Mouse (Mus musculus): ENCODE measurements around the gene Enpp1. TPM values are rescaled to one million over a fixed set of nuclear protein-coding genes. Genes with fewer than 3 reads are reported as not detected.
"Not testable (repeated sequence)": the region's sequence is repeated elsewhere in the genome, so short reads cannot be mapped to it uniquely, and the experiment has no call there.

Enpp1 gene
- polyA plus RNA-seq, 1 experiment from 2014 or later, result 6.0 TPM

DNA sequence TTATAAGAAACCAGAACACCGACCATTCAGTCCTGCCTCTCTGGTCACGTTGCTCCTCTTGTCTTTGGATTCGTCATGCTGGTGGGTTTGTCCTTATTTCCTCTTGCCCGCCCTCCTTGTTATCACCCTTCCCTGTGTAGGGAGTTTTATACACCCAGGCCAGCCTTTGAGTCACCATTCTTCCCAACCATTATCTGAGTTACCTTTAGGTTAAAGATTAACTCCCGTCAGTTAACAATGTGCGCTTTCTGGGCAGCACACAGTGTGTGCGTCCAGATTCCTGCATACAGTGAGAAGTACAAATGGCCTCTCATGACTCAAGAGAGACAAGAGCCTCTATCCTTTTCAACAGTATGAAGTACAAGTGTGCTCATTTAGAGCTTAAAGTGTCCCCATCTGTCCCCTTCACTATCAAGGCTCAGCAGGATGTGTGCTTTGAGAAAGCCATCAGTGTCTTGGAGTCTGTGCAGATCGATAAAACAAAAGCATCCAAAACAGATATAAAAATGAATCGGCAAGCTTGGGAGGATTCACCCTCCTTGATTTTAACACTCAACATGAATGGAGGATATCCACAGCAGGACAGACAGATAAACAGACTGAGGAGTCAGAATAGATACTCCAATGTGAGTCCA lies 82.8 kb downstream of the Enpp1 start:
- 83% methylated on average over 9 of the region's 9 CpGs for WGBS
- H3K4me3 ChIP-seq, result no peak overlapping the region
- H3K9me3 ChIP-seq, result no peaks in the 10 kb centered on the region
- no peak overlapping the region for H3K4me2 ChIP-seq (replicated peaks)
- H3K9ac ChIP-seq, result no peak overlapping the region
- ATAC-seq (ENCODE audit: low FRiP score, low read depth), result no peak
- no peak overlapping the region for H3K27ac ChIP-seq
- peaks cover 7% of the 10 kb centered on the region; the same call in 1 of the 2 replicates for H3K4me1 ChIP-seq
- no peaks in the 10 kb centered on the region for H3K36me3 ChIP-seq
- no peaks in the 10 kb centered on the region for H3K27me3 ChIP-seq

DNA sequence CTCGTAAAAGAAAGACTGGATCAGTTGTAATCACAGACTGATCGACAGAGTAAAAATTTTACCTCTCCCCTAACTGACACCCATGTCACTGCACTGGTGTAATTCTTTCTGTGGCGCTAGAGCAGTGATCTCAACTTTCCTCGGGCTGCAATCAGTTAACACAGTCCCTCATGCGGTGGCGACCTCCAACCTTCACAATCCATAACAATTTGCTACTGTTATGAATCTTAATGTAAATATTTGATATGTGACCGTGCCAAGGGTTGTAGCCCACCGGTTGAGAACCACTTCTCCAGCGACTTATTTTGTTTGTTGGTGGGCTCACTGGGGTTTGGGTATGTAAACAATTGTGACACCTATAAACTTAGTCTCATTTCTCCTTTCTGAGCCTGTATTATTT lies 83.5 kb downstream of the Enpp1 start:
- WGBS, result 78% methylated on average over 9 of the region's 9 CpGs
- H3K27me3 ChIP-seq, result no peaks in the 10 kb centered on the region
- H3K9ac ChIP-seq, result no peak overlapping the region
- H3K4me2 ChIP-seq (replicated peaks), result no peak overlapping the region
- peaks cover 7% of the 10 kb centered on the region; the same call in 1 of the 2 replicates for H3K4me1 ChIP-seq
- H3K36me3 ChIP-seq, result no peaks in the 10 kb centered on the region
- no peak overlapping the region for H3K4me3 ChIP-seq
- H3K27ac ChIP-seq, result no peak overlapping the region
- no peak for ATAC-seq (ENCODE audit: low FRiP score, low read depth)
- H3K9me3 ChIP-seq, result no peaks in the 10 kb centered on the region

DNA sequence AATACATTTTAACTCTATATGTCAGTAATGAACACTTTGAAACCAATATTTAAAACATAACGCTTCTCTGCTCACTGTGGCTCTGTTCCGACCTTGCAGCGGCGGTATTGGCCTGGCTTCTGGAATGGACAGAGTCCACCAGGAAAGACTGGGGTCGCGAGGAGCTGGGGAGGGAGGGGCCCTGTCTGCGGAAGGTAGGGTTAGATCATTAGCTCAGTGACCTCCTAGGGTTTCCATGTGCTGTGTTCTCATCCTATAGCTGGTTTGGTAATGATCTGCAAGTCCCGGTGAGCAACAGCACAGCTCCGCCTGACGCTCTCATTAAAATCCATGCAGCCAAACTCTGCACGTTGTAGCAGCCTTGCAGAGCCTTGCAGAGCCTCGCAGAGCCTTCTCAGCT lies 84.7 kb downstream of the Enpp1 start:
- H3K4me1 ChIP-seq, result peaks cover 7% of the 10 kb centered on the region; the same call in 1 of the 2 replicates
- H3K4me3 ChIP-seq, result no peak overlapping the region
- ATAC-seq (ENCODE audit: low FRiP score, low read depth), result no peak
- H3K27me3 ChIP-seq, result no peaks in the 10 kb centered on the region
- H3K9ac ChIP-seq, result no peak overlapping the region
- H3K36me3 ChIP-seq, result no peaks in the 10 kb centered on the region
- H3K4me2 ChIP-seq (replicated peaks), result peak overlapping the region; percentile 23
- H3K9me3 ChIP-seq, result no peaks in the 10 kb centered on the region
- H3K27ac ChIP-seq, result no peak overlapping the region
- 52% methylated on average over 12 of the region's 12 CpGs for WGBS

DNA sequence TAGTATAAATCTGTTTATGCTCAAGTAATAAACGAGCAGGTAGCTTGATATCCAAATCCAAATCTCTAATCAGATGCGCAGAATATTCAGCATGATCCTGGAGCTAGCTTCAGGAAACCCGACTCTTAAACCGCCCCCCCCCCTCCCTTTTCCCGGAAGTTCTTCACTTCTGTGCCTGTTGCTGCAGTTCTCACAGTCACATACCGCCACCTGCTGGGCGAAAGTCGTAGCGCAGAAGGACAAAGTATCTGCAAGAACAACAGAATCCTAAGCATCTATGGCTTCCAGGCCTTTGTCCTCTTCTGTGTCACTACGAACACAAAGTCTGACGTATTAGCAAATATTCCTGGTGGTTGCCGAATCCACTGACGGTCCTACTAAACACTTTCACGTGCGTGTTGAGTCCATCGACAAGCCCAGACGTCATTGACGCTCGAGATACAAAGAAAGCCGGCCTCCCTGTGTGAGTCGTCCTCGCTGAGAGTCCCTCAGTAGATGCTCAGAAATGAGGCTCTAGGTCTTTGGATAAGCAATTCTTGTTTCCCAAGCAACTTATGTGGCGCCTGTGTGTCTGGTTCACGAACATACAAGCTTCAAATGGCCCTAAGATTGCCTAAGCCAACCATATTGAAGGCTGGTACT lies 86.8 kb downstream of the Enpp1 start:
- H3K4me3 ChIP-seq, result no peak overlapping the region
- no peaks in the 10 kb centered on the region for H3K36me3 ChIP-seq
- WGBS, result 44% methylated on average over 23 of the region's 24 CpGs
- peaks cover 7% of the 10 kb centered on the region; the same call in 1 of the 2 replicates for H3K4me1 ChIP-seq
- no peak overlapping the region for H3K27ac ChIP-seq
- H3K27me3 ChIP-seq, result no peaks in the 10 kb centered on the region
- H3K4me2 ChIP-seq (replicated peaks), result peak overlapping the region; percentile 43
- no peak for ATAC-seq (ENCODE audit: low FRiP score, low read depth)
- no peak overlapping the region for H3K9ac ChIP-seq
- no peaks in the 10 kb centered on the region for H3K9me3 ChIP-seq

DNA sequence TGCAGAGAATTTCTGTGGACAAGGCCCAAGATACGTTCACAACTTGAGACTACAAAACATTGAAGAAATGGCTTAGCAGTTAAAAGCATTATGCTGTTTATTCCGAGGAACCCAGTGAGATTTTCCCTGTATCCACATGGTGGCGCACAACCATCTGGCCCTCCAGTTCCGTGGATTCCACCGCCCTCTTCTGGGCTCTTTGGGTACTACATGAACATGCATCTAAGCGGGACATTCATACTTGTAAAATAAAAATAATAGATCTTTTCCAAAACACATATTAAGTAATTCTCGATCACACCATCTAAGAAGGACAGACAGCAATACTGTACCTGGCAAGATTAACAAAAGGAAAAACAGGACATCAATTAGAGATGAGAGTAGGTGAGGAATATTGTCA lies 89.4 kb downstream of the Enpp1 start:
- no peak for ATAC-seq (ENCODE audit: low FRiP score, low read depth)
- Histone ChIP-seq H3K36me3 (no peaks in the 10 kb centered on the region), H3K27me3 (no peaks in the 10 kb centered on the region), H3K4me2 (replicated peaks) (no peak overlapping the region), H3K9ac (no peak overlapping the region), H3K9me3 (no peaks in the 10 kb centered on the region), H3K27ac (no peak overlapping the region), H3K4me3 (no peak overlapping the region), H3K4me1 (peaks cover 5% of the 10 kb centered on the region; the same call in 1 of the 2 replicates)
- WGBS, result 31% methylated on average over 7 of the region's 7 CpGs

DNA sequence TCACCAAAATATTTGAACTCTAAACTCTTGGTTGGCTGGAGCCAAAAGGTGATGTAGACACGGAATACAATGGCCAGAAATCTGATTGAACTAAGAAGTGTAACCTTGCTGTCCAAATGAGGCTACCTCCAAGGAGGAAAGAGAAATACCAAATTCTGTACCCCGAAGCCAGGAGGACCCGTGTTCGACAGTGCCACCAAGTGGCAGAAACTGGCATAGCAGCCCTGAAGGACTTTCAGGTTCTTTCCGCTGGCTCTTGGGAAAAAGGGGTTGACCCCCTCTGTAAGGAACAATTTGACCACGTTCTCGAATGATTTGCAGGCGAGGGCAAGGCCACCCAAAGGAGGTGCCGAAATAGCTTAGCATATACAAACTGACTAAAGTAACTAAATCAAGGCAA lies 90.4 kb downstream of the Enpp1 start:
- no peaks in the 10 kb centered on the region for H3K9me3 ChIP-seq
- H3K9ac ChIP-seq, result no peak overlapping the region
- H3K4me2 ChIP-seq (replicated peaks), result no peak overlapping the region
- H3K4me3 ChIP-seq, result no peak overlapping the region
- H3K36me3 ChIP-seq, result no peaks in the 10 kb centered on the region
- H3K27ac ChIP-seq, result no peak overlapping the region
- H3K4me1 ChIP-seq, result no peaks in the 10 kb centered on the region
- H3K27me3 ChIP-seq, result no peaks in the 10 kb centered on the region
- 42% methylated on average over 9 of the region's 9 CpGs for WGBS
- ATAC-seq (ENCODE audit: low FRiP score, low read depth), result no peak

DNA sequence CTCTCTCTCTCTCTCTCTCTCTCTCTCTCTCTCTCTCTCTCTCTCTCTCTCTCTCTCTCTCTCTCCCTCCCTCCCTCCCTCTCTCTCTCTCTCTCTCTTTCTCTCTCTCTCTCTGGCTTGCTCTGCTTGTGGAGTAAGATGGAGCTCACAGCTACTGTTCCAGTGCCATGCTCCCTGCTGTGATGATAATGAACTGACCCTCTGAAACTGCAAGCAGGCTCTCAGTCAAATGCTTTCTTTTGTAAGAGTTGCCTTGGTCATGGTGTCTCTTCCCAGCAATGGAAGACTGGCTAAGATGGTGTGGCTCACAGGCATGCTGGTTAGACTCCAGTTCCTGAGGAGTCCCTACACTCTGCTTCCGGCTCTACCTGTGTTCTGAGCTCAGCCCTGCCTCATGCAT lies 95.4 kb downstream of the Enpp1 start:
- H3K36me3 ChIP-seq; H3K27me3 ChIP-seq; H3K9me3 ChIP-seq; H3K4me3 ChIP-seq; H3K9ac ChIP-seq; H3K27ac ChIP-seq; H3K4me1 ChIP-seq; ATAC-seq (ENCODE audit: low FRiP score, low read depth); H3K4me2 ChIP-seq (replicated peaks): not testable (repeated sequence)
- 92% methylated on average over 1 of the region's 1 CpGs for WGBS

DNA sequence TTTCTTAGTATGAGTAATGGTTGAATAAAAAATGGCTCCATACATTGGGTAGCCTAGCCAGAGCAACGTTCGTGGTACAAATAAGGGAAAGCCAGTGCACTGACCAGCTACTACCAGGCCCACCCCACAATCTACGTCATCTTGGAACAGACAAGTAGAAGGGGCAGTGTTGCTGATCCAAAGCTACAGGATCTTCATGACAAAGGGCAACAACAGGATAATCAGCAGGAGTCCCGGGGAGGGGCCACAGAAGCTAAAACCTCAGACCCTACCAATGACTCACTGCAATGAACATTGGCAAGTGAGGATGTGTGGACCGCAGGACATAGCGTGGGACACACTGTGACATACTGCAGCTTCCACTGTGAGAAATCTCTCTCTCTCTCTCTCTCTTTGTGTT lies 96.2 kb downstream of the Enpp1 start:
- Histone ChIP-seq H3K9me3 (no peaks in the 10 kb centered on the region), H3K4me3 (no peak overlapping the region), H3K36me3 (no peaks in the 10 kb centered on the region), H3K9ac (no peak overlapping the region), H3K27ac (no peak overlapping the region), H3K4me2 (replicated peaks) (no peak overlapping the region), H3K4me1 (no peaks in the 10 kb centered on the region), H3K27me3 (no peaks in the 10 kb centered on the region)
- 90% methylated on average over 6 of the region's 6 CpGs for WGBS
- no peak for ATAC-seq (ENCODE audit: low FRiP score, low read depth)

DNA sequence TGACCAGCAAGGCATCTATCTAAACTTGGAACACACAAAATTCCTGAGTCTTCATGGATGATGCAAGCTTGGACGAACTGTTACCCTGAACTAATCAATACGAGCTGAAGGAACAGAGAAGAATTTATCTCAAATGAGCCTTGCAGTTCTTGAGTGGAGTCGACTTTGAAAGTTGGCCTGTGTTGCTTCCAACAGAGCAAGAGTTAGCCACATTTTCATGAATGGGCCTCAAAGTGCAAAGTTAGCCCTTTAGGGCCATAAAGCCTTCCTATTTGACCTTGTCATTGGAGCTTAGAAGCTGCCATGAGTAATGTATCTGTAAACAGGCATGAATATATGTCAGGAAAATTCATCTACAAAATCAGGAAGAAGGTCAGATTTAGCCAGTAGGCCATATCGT lies 97.2 kb downstream of the Enpp1 start:
- ATAC-seq (ENCODE audit: low FRiP score, low read depth), result no peak
- WGBS, result 87% methylated on average over 4 of the region's 4 CpGs
- H3K4me3 ChIP-seq, result no peak overlapping the region

DNA sequence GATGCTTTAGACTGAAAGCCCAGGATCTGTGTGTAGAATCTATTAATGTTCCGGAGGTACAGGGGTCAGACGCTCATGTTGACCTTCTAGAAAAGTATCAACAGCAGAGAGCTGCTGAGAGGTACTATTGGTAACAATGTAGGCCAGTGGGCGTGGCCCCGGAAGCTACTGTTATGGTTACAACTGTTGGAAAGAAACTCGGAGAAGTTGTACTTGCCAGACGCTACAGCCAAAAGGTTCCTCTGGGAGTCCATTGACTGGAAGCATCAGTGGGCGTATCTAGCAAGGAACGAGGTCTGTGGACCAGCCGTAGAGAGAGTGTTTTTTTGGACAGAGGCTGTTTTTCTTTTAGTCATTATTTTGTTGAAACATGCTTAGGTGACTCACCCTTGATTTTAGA lies 102.2 kb downstream of the Enpp1 start:
- ATAC-seq (ENCODE audit: low FRiP score, low read depth), result no peak
- WGBS, result 85% methylated on average over 9 of the region's 9 CpGs
- H3K4me1 ChIP-seq, result no peaks in the 10 kb centered on the region
- no peak overlapping the region for H3K9ac ChIP-seq
- no peaks in the 10 kb centered on the region for H3K36me3 ChIP-seq
- no peak overlapping the region for H3K4me3 ChIP-seq
- no peak overlapping the region for H3K4me2 ChIP-seq (replicated peaks)
- H3K9me3 ChIP-seq, result no peaks in the 10 kb centered on the region
- no peak overlapping the region for H3K27ac ChIP-seq
- no peaks in the 10 kb centered on the region for H3K27me3 ChIP-seq

More for the DNA sequence above, 97.2 kb downstream of the Enpp1 start:
- no peaks in the 10 kb centered on the region for H3K9me3 ChIP-seq
- H3K9ac ChIP-seq, result no peak overlapping the region
- no peaks in the 10 kb centered on the region for H3K27me3 ChIP-seq
- H3K4me1 ChIP-seq, result no peaks in the 10 kb centered on the region
- no peak overlapping the region for H3K4me2 ChIP-seq (replicated peaks)
- no peak overlapping the region for H3K27ac ChIP-seq
- H3K36me3 ChIP-seq, result no peaks in the 10 kb centered on the region

DNA sequence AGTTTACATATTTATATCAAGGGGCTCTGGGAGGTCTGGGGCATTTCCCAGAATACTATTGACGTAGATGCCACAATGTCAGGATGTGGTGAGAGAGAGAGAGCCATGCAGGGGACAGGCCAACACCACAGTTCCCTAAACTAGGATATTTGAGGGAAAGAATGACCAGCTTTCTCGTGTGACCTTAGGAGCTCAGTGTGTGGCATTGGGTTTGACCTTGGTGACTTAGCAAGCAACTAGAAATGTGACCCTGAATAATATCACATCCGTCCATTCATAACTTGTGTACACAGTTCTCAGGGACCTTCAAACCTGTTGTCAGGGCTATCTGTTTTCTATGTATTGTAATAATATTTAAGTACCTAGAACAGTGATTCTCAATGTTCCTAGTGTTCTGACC lies 102.8 kb downstream of the Enpp1 start:
- H3K4me3 ChIP-seq, result no peak overlapping the region
- no peak overlapping the region for H3K9ac ChIP-seq
- no peaks in the 10 kb centered on the region for H3K9me3 ChIP-seq
- no peak overlapping the region for H3K27ac ChIP-seq
- ATAC-seq (ENCODE audit: low FRiP score, low read depth), result no peak
- 90% methylated on average over 3 of the region's 3 CpGs for WGBS
- no peaks in the 10 kb centered on the region for H3K4me1 ChIP-seq
- no peak overlapping the region for H3K4me2 ChIP-seq (replicated peaks)
- H3K27me3 ChIP-seq, result no peaks in the 10 kb centered on the region
- no peaks in the 10 kb centered on the region for H3K36me3 ChIP-seq

DNA sequence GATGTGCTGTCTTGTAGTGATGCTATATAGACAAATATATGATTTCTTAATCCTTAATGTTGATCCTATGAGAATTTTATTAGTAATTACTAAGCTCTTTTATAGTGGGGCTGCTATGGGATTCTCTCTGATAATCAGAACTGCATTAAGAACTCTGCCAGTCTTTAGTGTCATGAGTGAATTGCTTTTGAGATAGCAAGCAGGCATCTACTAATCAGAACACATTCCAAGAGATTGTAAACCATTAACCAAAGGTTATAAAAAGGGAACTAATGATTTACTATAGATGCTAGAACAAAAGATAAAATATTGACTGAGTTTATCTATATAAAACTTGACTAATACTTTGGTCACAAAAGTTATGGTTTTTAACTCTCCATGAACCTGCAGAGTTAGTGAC lies 108.2 kb downstream of the Enpp1 start:
- Histone ChIP-seq H3K9ac (no peak overlapping the region), H3K27ac (no peak overlapping the region)
- ATAC-seq (ENCODE audit: low FRiP score, low read depth), result no peak

DNA sequence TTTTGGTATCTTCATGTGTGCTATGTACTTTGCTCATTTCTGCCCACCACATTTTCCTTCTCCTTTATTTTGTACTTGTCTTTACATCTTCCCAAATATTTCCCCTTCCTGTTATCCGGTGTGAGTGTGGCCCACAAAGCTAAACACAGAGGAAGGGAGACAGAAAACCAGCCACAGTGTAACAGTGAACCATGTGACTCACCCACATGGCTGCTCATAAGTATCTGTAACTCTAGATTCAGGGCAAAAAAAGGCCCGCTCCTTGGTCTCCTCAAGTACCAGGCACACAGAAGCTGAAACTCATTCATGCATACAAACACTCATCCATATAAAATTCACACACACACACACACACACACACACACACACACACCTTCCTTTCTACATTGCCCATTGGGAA lies 108.9 kb downstream of the Enpp1 start:
- Histone ChIP-seq H3K4me3 (no peak overlapping the region), H3K27ac (no peak overlapping the region), H3K4me2 (replicated peaks) (no peak overlapping the region), H3K27me3 (no peaks in the 10 kb centered on the region), H3K9ac (no peak overlapping the region), H3K9me3 (no peaks in the 10 kb centered on the region), H3K36me3 (no peaks in the 10 kb centered on the region), H3K4me1 (no peaks in the 10 kb centered on the region)
- no peak for ATAC-seq (ENCODE audit: low FRiP score, low read depth)
- WGBS, result 80% methylated on average over 2 of the region's 2 CpGs

More for the DNA sequence above, 108.2 kb downstream of the Enpp1 start:
- H3K4me1 ChIP-seq, result no peaks in the 10 kb centered on the region
- H3K36me3 ChIP-seq, result no peaks in the 10 kb centered on the region
- no peak overlapping the region for H3K4me3 ChIP-seq
- no peaks in the 10 kb centered on the region for H3K9me3 ChIP-seq
- H3K27me3 ChIP-seq, result no peaks in the 10 kb centered on the region
- H3K4me2 ChIP-seq (replicated peaks), result no peak overlapping the region

All from limb, embryonic 13.5 days (tissue).